Mouse (Mus musculus): ENCODE measurements around the gene Nckap1l.

Gene Nckap1l

DNA sequence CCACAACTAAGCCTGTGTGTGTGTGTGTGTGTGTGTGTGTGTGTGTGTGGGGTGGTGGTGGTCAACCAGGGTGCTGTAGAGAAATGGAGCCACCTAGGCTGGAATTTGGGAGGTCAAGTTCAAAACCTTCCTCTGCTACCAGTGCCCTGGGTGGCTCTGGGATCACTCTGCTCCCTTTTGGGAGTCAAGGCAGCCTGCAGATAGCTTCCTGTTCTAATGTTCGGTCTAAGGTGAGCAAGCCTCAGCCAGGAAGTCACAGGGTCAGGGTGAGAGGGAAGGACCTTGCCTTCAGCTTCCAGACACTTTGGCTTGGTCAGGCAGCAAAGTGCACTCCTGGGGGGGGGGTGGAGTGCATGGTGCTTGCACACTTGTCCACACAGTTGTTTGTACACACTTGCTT, 87.1 kb downstream of the Nckap1l start:
- no peak for DNase-seq

DNA sequence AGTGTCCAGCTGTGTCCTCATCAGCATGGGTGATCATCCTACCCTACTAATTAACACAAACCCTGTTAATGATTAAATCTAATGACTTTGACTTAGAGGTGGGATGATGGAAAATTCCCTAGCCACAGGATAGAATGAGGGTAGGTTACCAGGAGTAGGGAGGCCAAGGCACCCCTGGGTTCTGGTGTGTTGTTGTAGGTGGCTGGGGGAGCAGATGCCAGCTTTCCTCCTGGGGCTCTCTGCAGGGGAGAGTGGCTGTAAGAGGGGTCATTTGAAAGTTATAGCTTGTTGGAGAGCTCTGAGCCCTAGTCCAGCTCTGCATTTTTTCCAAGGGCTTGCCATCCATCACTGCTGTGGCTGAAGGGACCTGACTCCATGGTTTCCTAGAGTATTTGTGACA, 88.9 kb downstream of the Nckap1l start:
- DNase-seq, result no peak

DNA sequence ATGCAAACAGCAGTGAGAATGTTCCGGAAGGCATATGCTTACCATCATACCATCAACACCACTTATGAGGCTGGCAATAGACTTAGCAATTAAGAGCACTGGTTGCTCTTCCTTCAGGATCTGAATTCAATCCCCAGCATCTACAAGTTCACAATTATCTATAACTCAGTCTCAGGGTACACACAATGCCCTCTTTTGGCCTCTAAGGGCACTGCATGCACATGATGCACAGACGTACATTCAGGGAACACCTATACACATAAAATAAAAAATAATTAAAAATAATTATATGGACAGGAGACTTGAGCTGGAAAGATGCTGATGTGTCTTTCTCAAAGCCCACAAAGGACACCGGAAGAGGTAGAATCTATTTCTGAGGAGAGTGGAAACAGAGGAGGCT, 94.4 kb downstream of the Nckap1l start:
- DNase-seq, result no peak
